9 mouse cellular contexts compared by ENCODE assay signal in the genomic region with DNA sequence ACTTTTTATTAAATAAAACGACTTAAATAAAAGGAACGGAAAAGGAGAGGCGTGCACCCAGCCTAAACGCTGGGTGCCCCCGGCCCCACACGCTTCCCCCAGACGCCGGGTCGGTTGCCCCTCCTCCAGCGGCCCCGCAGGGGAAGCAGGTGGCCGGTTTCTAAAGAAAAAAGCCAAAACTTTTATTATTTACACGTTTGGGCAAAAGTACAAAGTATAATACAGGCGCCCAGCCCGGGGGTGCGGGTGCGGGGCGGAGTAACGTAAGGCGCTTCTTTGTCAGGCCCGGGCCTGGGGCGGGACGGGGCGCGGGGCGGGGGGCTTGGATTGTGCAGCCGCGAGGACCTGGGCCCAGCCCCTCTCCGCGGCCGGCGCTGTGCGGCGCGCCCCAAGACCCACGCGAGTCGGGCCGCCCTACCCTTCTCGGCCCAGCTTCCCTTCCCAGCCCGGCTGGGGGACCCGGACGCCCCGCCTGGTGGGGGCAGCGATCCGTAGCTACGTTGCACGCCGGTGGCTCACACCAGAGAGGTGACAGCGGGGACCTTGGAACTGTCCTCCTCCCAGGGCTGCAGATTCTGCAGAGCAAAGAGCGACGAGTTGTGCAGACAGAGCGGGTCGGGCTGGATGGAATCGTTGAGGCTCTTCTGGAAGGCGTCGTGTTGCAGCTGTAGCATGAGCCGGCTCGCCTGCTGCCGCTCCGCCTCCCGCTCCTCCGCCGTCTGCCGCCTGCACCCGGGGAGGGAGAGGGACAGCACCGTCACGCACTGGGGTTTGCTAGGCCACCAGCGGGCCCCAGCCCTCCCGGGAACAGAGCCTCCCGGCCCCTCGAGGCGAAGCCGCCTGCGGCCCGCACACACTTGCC. TPM values are rescaled to one million over a fixed set of nuclear protein-coding genes. Genes with fewer than 3 reads are reported as not detected.
DNase-seq lines count a peak whose midpoint lies in the region; ATAC-seq and TF ChIP-seq lines count a peak whose summit lies in the region.
"Had no signal": no experiment of that assay in that cellular context is flagged by ENCODE, and none has a peak within 500 bp of the region (broad histone marks: within the 10 kb centered on the region; RNA-seq: fewer than 3 reads in every experiment).

No protein-coding gene starts in this region.

- peak; percentile 47 for DNase-seq in left cerebral cortex, postnatal 4 days
- DNase-seq in left cerebral cortex, adult 2 months (ENCODE audit: extremely low spot score in 1 of 2, low spot score in 2 of 2): no peak
- peak; percentile 61 to 74 for DNase-seq in cerebellum, adult 2 months
- peak; percentile 29 for DNase-seq in kidney, postnatal 14 days
- DNase-seq in testis, postnatal 10 days (ENCODE audit: low spot score): no peak
- DNase-seq in thymus, postnatal 10 days (ENCODE audit: low spot score in 2 of 2): no peak

- WGBS in cerebellum, adult 2 months: 3% methylated on average over 73 of the region's 76 CpGs
- WGBS in heart, embryonic 14.5 days: under 1% methylated on average over 62 of the region's 76 CpGs
- under 1% methylated on average over 69 of the region's 76 CpGs for WGBS in neural tube, embryonic 12.5 days

- no peaks in the 10 kb centered on the region for H3K36me3 ChIP-seq in heart, embryonic 14.5 days (ENCODE audit: control insufficient read depth, insufficient read depth, low read length)
- no peaks in the 10 kb centered on the region for H3K36me3 ChIP-seq in neural tube, embryonic 12.5 days

- H3K9ac ChIP-seq in heart, embryonic 14.5 days (ENCODE audit: low read length): no peak overlapping the region
- peak overlapping the region; percentile 65 for H3K9ac ChIP-seq in neural tube, embryonic 12.5 days

- no peaks in the 10 kb centered on the region for H3K4me1 ChIP-seq in cerebellum, adult 2 months (ENCODE audit: control insufficient read depth, insufficient read depth, low read length)
- H3K4me1 ChIP-seq in heart, embryonic 14.5 days (ENCODE audit: control insufficient read depth in 2 of 2, insufficient read depth in 2 of 2, low read length in 2 of 2): peaks cover 0 to 23% of the 10 kb centered on the region in 2 experiments; a peak in 3 of 4 replicates
- H3K4me1 ChIP-seq in neural tube, embryonic 12.5 days: peaks cover 35% of the 10 kb centered on the region

- TF ChIP-seq POLR2A in cerebellum, adult 2 months (IDR thresholded peaks at IDR 0.05; ENCODE audit: borderline replicate concordance, insufficient read depth, low read length): no peak

- intact Hi-C loops in left cerebral cortex, postnatal 4 days (cut with DNase I): no loop called here
- intact Hi-C loops in left cerebral cortex, adult 2 months (cut with DNase I): loop anchor here (1.0 kb wide), 1 partner anchor 38 kb away; the partner anchor contains the start of gene Npm1

- H3K9me3 ChIP-seq in heart, embryonic 14.5 days (ENCODE audit: control insufficient read depth, low read length): peaks cover 14% of the 10 kb centered on the region
- H3K9me3 ChIP-seq in neural tube, embryonic 12.5 days: no peaks in the 10 kb centered on the region

- no peak for TF ChIP-seq CTCF in left cerebral cortex, adult 2 months (IDR thresholded peaks at IDR 0.05)
- TF ChIP-seq CTCF in cerebellum, adult 2 months (IDR thresholded peaks at IDR 0.05; ENCODE audit: borderline replicate concordance, insufficient read depth, low read depth, low read length): no peak

- peak overlapping the region; percentile 57 for H3K4me2 ChIP-seq in heart, embryonic 14.5 days (ENCODE audit: low read length)
- H3K4me2 ChIP-seq in neural tube, embryonic 12.5 days (replicated peaks): peak overlapping the region; percentile 66

- 0 out of 2 replicates have a peak, but pooled peaks have one; percentile 10 for ATAC-seq in heart, embryonic 14.5 days (ENCODE audit: insufficient number of reproducible peaks, insufficient read depth, low FRiP score, low read depth)
- ATAC-seq in neural tube, embryonic 12.5 days (ENCODE audit: low FRiP score, low read depth): peak; percentile 51

- no peak overlapping the region for H3K4me3 ChIP-seq in left cerebral cortex, adult 2 months
- peak overlapping the region; percentile 54 for H3K4me3 ChIP-seq in cerebellum, adult 2 months (replicated peaks; ENCODE audit: insufficient read depth, low read depth, low read length)
- H3K4me3 ChIP-seq in heart, embryonic 14.5 days (ENCODE audit: control insufficient read depth in 1 of 2, insufficient read depth in 1 of 2, low read depth in 1 of 2, low read length in 2 of 2): peak overlapping the region; percentile 15 to 34; a peak in 3 of 4 replicates
- H3K4me3 ChIP-seq in neural tube, embryonic 12.5 days: peak overlapping the region; percentile 47

- no peak overlapping the region for H3K27ac ChIP-seq in left cerebral cortex, adult 2 months
- H3K27ac ChIP-seq in cerebellum, adult 2 months (ENCODE audit: insufficient read depth, low read length): peak overlapping the region; percentile 63
- no peak overlapping the region for H3K27ac ChIP-seq in heart, embryonic 14.5 days (replicated peaks in 1 of 2; ENCODE audit: control insufficient read depth in 1 of 2, insufficient read depth in 1 of 2, low read depth in 2 of 2, low read length in 2 of 2)
- H3K27ac ChIP-seq in neural tube, embryonic 12.5 days: peak overlapping the region; percentile 84

- H3K27me3 ChIP-seq in cerebellum, adult 2 months (ENCODE audit: control insufficient read depth, insufficient read depth, low read length): peaks cover 11% of the 10 kb centered on the region; the same call in 1 of the 2 replicates
- H3K27me3 ChIP-seq in heart, embryonic 14.5 days (ENCODE audit: control insufficient read depth, insufficient read depth, low read length): peaks cover 99% of the 10 kb centered on the region
- peaks cover 98% of the 10 kb centered on the region for H3K27me3 ChIP-seq in neural tube, embryonic 12.5 days (replicated peaks)

RNA-seq across cellular contexts. Expression of gene Tlx3, which starts 2.4 kb away (rescaled TPM):
- not detected for total RNA-seq in left cerebral cortex, postnatal 4 days (2021)
- not detected for total RNA-seq in left cerebral cortex, adult 2 months (2021)
- 12.4 and 14.3 TPM in 2 replicates for polyA plus RNA-seq in cerebellum, adult 2 months (2012; rRNA removed)
- polyA plus RNA-seq in heart, embryonic 14.5 days (2014; fragmentation: Nextera tagmentation; extraction: Ambion mirVana): 0.18 TPM in 1 of 2 replicates, not detected in the other
- polyA plus RNA-seq in neural tube, embryonic 12.5 days (2016; fragmentation: Nextera tagmentation; extraction: Ambion mirVana): 64.6 and 83.5 TPM in 2 replicates
- total RNA-seq: layer of hippocampus, postnatal 10 days had no signal

RNA-seq across cellular contexts. Expression of gene Npm1, which starts 38.0 kb away (rescaled TPM):
- total RNA-seq in left cerebral cortex, postnatal 4 days (2021): 100 to 1,000 TPM; 303 to 338 TPM
- total RNA-seq in left cerebral cortex, adult 2 months (2021): 100 to 1,000 TPM; 146 to 152 TPM
- 255 and 267 TPM in 2 replicates for polyA plus RNA-seq in cerebellum, adult 2 months (2012; rRNA removed)
- polyA plus RNA-seq in heart, embryonic 14.5 days (2014; fragmentation: Nextera tagmentation; extraction: Ambion mirVana): 465 and 517 TPM in 2 replicates
- polyA plus RNA-seq in neural tube, embryonic 12.5 days (2016; fragmentation: Nextera tagmentation; extraction: Ambion mirVana): 614 and 622 TPM in 2 replicates

RNA-seq across cellular contexts. Expression of gene Fgf18, which starts 53.8 kb away (rescaled TPM):
- 1 to 10 TPM; 7.4 to 8.4 TPM for total RNA-seq in left cerebral cortex, postnatal 4 days (2021)
- total RNA-seq in left cerebral cortex, adult 2 months (2021): 1 to 10 TPM; 1.9 to 2.6 TPM
- polyA plus RNA-seq in cerebellum, adult 2 months (2012; rRNA removed): 5.4 and 7.2 TPM in 2 replicates
- 7.9 and 9.5 TPM in 2 replicates for polyA plus RNA-seq in heart, embryonic 14.5 days (2014; fragmentation: Nextera tagmentation; extraction: Ambion mirVana)
- 9.2 and 12.9 TPM in 2 replicates for polyA plus RNA-seq in neural tube, embryonic 12.5 days (2016; fragmentation: Nextera tagmentation; extraction: Ambion mirVana)

Comparison
In these comparisons a context has a peak if more than half of its experiments do, and no peak if none do; other contexts are left out.
1. DNase-seq: peak in left cerebral cortex, postnatal 4 days (single experiment), cerebellum, adult 2 months (2 of 2) and kidney, postnatal 14 days (single experiment); none in left cerebral cortex, adult 2 months (0 of 2), testis, postnatal 10 days (single experiment) and thymus, postnatal 10 days (0 of 2).
2. H3K27ac ChIP-seq: peak in cerebellum, adult 2 months (single experiment) and neural tube, embryonic 12.5 days (single experiment); none in left cerebral cortex, adult 2 months (single experiment) and heart, embryonic 14.5 days (0 of 2).
3. RNA of gene Tlx3, which starts 2.4 kb away (polyA plus RNA-seq): 64.6 to 83.5 TPM in neural tube, embryonic 12.5 days and 12.4 to 14.3 TPM in cerebellum, adult 2 months; 0.18 TPM in heart, embryonic 14.5 days; every median in the first group is over 10 times any median in the second.